Mouse (Mus musculus) hindbrain, embryonic 11.5 days (tissue): ENCODE measurements around the gene Trim15. TPM values are rescaled to one million over a fixed set of nuclear protein-coding genes. Genes with fewer than 3 reads are reported as not detected.
A peak's percentile ranks its signal among the peaks of the same experiment; 100 is the strongest.
"Not testable (repeated sequence)": the region's sequence is repeated elsewhere in the genome, so short reads cannot be mapped to it uniquely, and the experiment has no call there.

ENCODE experiments used
- ATAC-seq: fragments of 200-750 bp; cut with Nextera tagmentation; 2 replicates; pipeline ENCODE4 v1.8.0; 2017; ENCODE audit warnings: mild to moderate bottlenecking, moderate TSS enrichment, moderate library complexity; ENCODE audit not compliant: low FRiP score
- DNase-seq: peaks from one replicate; pipeline ENCODE4 v3.0.0-alpha.2; 2015; ENCODE audit warnings: low spot score
- H3K27ac ChIP-seq: fragments of 300-500 bp; sonication (generic); 2 replicates; pipeline ENCODE4 v1.5.1; 2014; ENCODE audit warnings: mild to moderate bottlenecking, low read depth, low read length
- H3K27me3 ChIP-seq: fragments of 300-500 bp; sonication (generic); 2 replicates; pipeline ENCODE4 v1.6.1; 2014; ENCODE audit warnings: mild to moderate bottlenecking, low read length, moderate library complexity, mixed read lengths; ENCODE audit not compliant: control insufficient read depth, insufficient read depth
- H3K36me3 ChIP-seq: fragments of 300-500 bp; sonication (generic); 2 replicates; pipeline ENCODE4 v1.6.1; 2014; ENCODE audit warnings: mild to moderate bottlenecking, low read length, moderate library complexity, mixed read lengths; ENCODE audit not compliant: control insufficient read depth, insufficient read depth
- H3K4me1 ChIP-seq: fragments of 300-500 bp; sonication (generic); replicated peaks from 2 replicates; pipeline ENCODE4 v1.6.1; 2014; ENCODE audit warnings: low read length, mixed read lengths; ENCODE audit not compliant: control insufficient read depth, insufficient read depth
- H3K4me2 ChIP-seq: fragments of 300-500 bp; sonication (generic); replicated peaks from 2 replicates; pipeline ENCODE4 v1.6.1; 2014; ENCODE audit warnings: mild to moderate bottlenecking, low read depth, low read length
- H3K4me3 ChIP-seq: fragments of 300-500 bp; sonication (generic); 2 replicates; pipeline ENCODE4 v1.5.1; 2014; ENCODE audit warnings: low read depth, low read length
- H3K9ac ChIP-seq: fragments of 300-500 bp; sonication (generic); 2 replicates; pipeline ENCODE4 v1.6.1; 2014; ENCODE audit warnings: low read depth, low read length
- H3K9me3 ChIP-seq: fragments of 300-500 bp; sonication (generic); 2 replicates; pipeline ENCODE4 v1.6.1; 2016; ENCODE audit warnings: low read length; ENCODE audit not compliant: control insufficient read depth
- WGBS: fragments of 180-500 bp; shearing (Covaris S2); extraction: QIAGEN DNeasy Blood & Tissue Kit; methylation state at CpG from one replicate; pipeline ENCODE4 v1.1.7; 2014; 5-methylcytosine and 5-hydroxymethylcytosine counted together
- polyA plus RNA-seq: library from polyadenylated mRNA; unstranded; fragments of >200 nt; fragmentation: Nextera tagmentation; extraction: Ambion mirVana; gene quantifications from 2 replicates; pipeline ENCODE4 v1.2.1, GENCODE M21; 2014

Trim15 gene
- polyA plus RNA-seq, 1 experiment from 2014 or later: 0.48 TPM

- 76% methylated on average over 4 of the region's 4 CpGs for WGBS
- no peak overlapping the region for H3K27ac ChIP-seq
- no peaks in the 10 kb centered on the region for H3K27me3 ChIP-seq
- ATAC-seq: no peak
- H3K9me3 ChIP-seq: no peaks in the 10 kb centered on the region
- H3K4me1 ChIP-seq: no peaks in the 10 kb centered on the region
- DNase-seq: no peak
- H3K9ac ChIP-seq: no peak overlapping the region
- H3K4me3 ChIP-seq: no peak overlapping the region
- H3K36me3 ChIP-seq: no peaks in the 10 kb centered on the region
- no peak overlapping the region for H3K4me2 ChIP-seq
Observed at GRCm38 (mm10) chr17:36899376-36899775, 32.4 kb upstream of the Trim15 start.

DNA sequence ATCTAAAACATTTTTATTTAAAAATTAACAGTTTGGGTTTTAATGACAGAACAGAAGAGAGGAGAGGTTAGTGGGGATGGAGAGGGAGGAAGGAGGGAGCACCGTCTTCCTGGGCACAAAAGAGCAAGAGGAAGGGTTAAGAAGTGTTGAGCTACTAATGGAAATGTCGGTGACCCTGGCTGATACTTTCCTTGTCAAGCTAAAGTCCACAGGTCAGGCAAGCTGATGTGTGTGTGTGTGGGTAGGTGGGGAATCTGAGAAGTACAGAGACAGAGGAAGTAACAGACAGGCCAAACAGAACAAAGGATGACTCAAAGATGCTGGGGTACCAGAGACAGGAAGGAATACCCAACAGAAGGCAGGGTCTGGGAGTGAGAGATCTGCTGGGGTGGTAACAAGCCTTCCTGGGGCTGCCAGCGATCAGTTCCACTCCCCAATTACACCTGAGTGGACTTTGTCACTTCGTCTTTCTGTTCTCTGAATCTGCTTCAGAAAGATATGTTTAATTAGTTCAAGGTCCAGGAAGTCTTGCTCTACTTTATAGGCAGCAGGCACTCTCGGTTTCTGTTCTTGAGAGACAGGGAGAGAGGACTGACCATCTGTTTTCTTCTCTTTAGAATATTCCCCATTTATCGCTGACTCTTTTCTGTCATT, 30.7 kb upstream of the Trim15 start, which contains the start of gene Trim31:
Gene Trim31, plus strand, starts transcription at position 567 of the 654 bp plus-strand sequence.
- Histone ChIP-seq H3K27ac (no peak within 1 kb of the TSS), H3K9me3 (no peaks in the 10 kb centered on the region), H3K27me3 (no peaks in the 10 kb centered on the region), H3K4me3 (no peak within 1 kb of the TSS), H3K4me2 (no peak within 1 kb of the TSS), H3K36me3 (no peaks in the 10 kb centered on the region), H3K9ac (no peak within 1 kb of the TSS), H3K4me1 (no peaks in the 10 kb centered on the region)
- DNase-seq (no peak), ATAC-seq (no peak)
- WGBS: 82% methylated on average over 6 of the region's 6 CpGs

- H3K4me2 ChIP-seq: no peak overlapping the region
- ATAC-seq (no peak), DNase-seq (no peak)
- H3K27me3 ChIP-seq: no peaks in the 10 kb centered on the region
- H3K9ac ChIP-seq: no peak overlapping the region
- no peak overlapping the region for H3K4me3 ChIP-seq
- no peak overlapping the region for H3K27ac ChIP-seq
- no peaks in the 10 kb centered on the region for H3K4me1 ChIP-seq
- H3K36me3 ChIP-seq: no peaks in the 10 kb centered on the region
- no peaks in the 10 kb centered on the region for H3K9me3 ChIP-seq
Observed at GRCm38 (mm10) chr17:36897065-36897464, 30.1 kb upstream of the Trim15 start.

- no peak for ATAC-seq
- no peaks in the 10 kb centered on the region for H3K4me1 ChIP-seq
- H3K27ac ChIP-seq: no peak overlapping the region
- WGBS: 73% methylated on average over 1 of the region's 1 CpGs
- peak; percentile 60 for DNase-seq
- no peak overlapping the region for H3K9ac ChIP-seq
- no peaks in the 10 kb centered on the region for H3K9me3 ChIP-seq
- H3K27me3 ChIP-seq: no peaks in the 10 kb centered on the region
- H3K4me3 ChIP-seq: no peak overlapping the region
- H3K4me2 ChIP-seq: no peak overlapping the region
- no peaks in the 10 kb centered on the region for H3K36me3 ChIP-seq
Observed at GRCm38 (mm10) chr17:36896583-36896982, 29.6 kb upstream of the Trim15 start.

DNA sequence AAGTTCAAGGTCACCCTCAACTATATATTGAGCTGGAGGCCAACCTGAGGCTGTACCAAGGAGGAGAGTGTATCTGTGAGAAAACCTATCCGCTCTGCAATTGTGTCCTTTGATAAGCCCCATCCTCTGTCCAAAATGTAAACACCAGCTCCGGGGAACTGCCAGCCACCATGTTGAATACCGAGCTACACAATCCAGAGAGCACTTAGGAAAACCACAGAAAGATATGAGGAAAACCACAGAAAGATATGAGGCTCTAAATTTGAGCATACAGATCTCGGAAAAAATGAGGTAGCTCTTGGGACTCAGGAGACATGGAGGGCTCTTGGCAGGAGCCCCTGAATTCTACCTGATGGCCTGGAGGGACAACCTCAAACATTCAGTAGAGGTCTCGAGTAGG, 26.4 kb upstream of the Trim15 start:
- Histone ChIP-seq H3K4me3 (no peak overlapping the region), H3K27me3 (no peaks in the 10 kb centered on the region), H3K36me3 (no peaks in the 10 kb centered on the region), H3K4me1 (no peaks in the 10 kb centered on the region), H3K4me2 (no peak overlapping the region), H3K27ac (no peak overlapping the region), H3K9ac (no peak overlapping the region), H3K9me3 (no peaks in the 10 kb centered on the region)
- no peak for ATAC-seq
- 82% methylated on average over 5 of the region's 5 CpGs for WGBS
- no peak for DNase-seq

- H3K36me3 ChIP-seq: no peaks in the 10 kb centered on the region
- H3K9ac ChIP-seq: no peak overlapping the region
- H3K27me3 ChIP-seq: no peaks in the 10 kb centered on the region
- DNase-seq: peak; percentile 50
- no peak overlapping the region for H3K4me2 ChIP-seq
- no peaks in the 10 kb centered on the region for H3K9me3 ChIP-seq
- 17% methylated on average over 2 of the region's 2 CpGs for WGBS
- no peak overlapping the region for H3K27ac ChIP-seq
- no peaks in the 10 kb centered on the region for H3K4me1 ChIP-seq
- 0 out of 2 replicates have a peak, but pooled peaks have one; percentile 47 for ATAC-seq
- no peak overlapping the region for H3K4me3 ChIP-seq
Observed at GRCm38 (mm10) chr17:36892362-36892761, 25.4 kb upstream of the Trim15 start.

- DNase-seq: not testable (repeated sequence)
- 83% methylated on average over 1 of the region's 1 CpGs for whole genome bisulfite sequencing
Observed at GRCm38 (mm10) chr17:36891496-36891895, 24.5 kb upstream of the Trim15 start.

GRCm38 (mm10) chr17:36890073-36890903, 23.3 kb upstream of the Trim15 start, which contains the start of gene Trim40:
Trim40 (minus strand) TSS chr17:36890123.
- H3K27me3 ChIP-seq: no peaks in the 10 kb centered on the region
- H3K4me1 ChIP-seq: no peaks in the 10 kb centered on the region
- ATAC-seq (no peak), DNase-seq (no peak)
- H3K9me3 ChIP-seq: no peaks in the 10 kb centered on the region
- no peak within 1 kb of the TSS for H3K9ac ChIP-seq
- WGBS: 95% methylated on average over 5 of the region's 5 CpGs
- H3K36me3 ChIP-seq: no peaks in the 10 kb centered on the region
- no peak within 1 kb of the TSS for H3K4me3 ChIP-seq
- no peak within 1 kb of the TSS for H3K27ac ChIP-seq
- no peak within 1 kb of the TSS for H3K4me2 ChIP-seq

More at GRCm38 (mm10) chr17:36891496-36891895, 24.5 kb upstream of the Trim15 start:
- H3K4me3 ChIP-seq, H3K36me3 ChIP-seq, ATAC-seq, H3K27me3 ChIP-seq, H3K9me3 ChIP-seq, H3K4me1 ChIP-seq, H3K4me2 ChIP-seq, H3K27ac ChIP-seq, H3K9ac ChIP-seq: not testable (repeated sequence)
